Mouse (Mus musculus): ENCODE measurements around the gene H1fx.
A peak's percentile ranks its signal among the peaks of the same experiment; 100 is the strongest.

H1fx gene

GRCm38 (mm10) chr6:87980374-87981029 lies 935 bp downstream of the H1fx start:
- peak; percentile 96 for DNase-seq

GRCm38 (mm10) chr6:87979728-87980127 lies 1.7 kb downstream of the H1fx start:
- no peak for DNase-seq

GRCm38 (mm10) chr6:87970041-87970440 lies 11.4 kb downstream of the H1fx start:
- no peak for DNase-seq

- peak; percentile 13 for DNase-seq
These were observed 19.0 kb downstream of the H1fx start for GRCm38 (mm10) chr6:87962457-87962856.

- no peak for DNase-seq
These were observed 39.3 kb downstream of the H1fx start for GRCm38 (mm10) chr6:87942179-87942578.

- DNase-seq: no peak
These were observed 42.5 kb downstream of the H1fx start for GRCm38 (mm10) chr6:87938941-87939340.

GRCm38 (mm10) chr6:87937178-87937788 lies 44.2 kb downstream of the H1fx start:
- DNase-seq: peak; percentile 96

- DNase-seq: no peak
These were observed 46.4 kb downstream of the H1fx start for GRCm38 (mm10) chr6:87935037-87935436.
